Mouse (Mus musculus) MEL (cell line): ENCODE measurements around the gene Mob2. TPM values are rescaled to one million over a fixed set of nuclear protein-coding genes. Genes with fewer than 3 reads are reported as not detected.

Source experiments
- DNase-seq: peaks from one replicate; pipeline ENCODE4 v3.0.0; 2011; ENCODE audit warnings: low read depth, low spot score
- H3K27ac ChIP-seq: 2 replicates; pipeline ENCODE4 v1.5.1; 2012; ENCODE audit warnings: low read depth, mild to moderate bottlenecking, control low read depth, low read length, moderate library complexity; ENCODE audit not compliant: control insufficient read depth
- H3K27me3 ChIP-seq, 2 experiments: fragments of 150-350 bp in 1 of 2; sonication (generic) in 1 of 2; 2 replicates each; pipeline ENCODE4 v1.6.1; 2012; ENCODE audit warnings: low read length in 2 of 2, mild to moderate bottlenecking in 2 of 2, improper control_type of control experiment in 1 of 2, moderate library complexity in 1 of 2; ENCODE audit not compliant: insufficient read depth in 2 of 2, control insufficient read depth in 1 of 2
- H3K36me3 ChIP-seq, 2 experiments: 2 replicates each; pipeline ENCODE4 v1.6.1; 2012 to 2014; ENCODE audit warnings: low read length in 2 of 2, improper control_type of control experiment in 1 of 2, inconsistent platforms in 1 of 2, mild to moderate bottlenecking in 1 of 2; ENCODE audit not compliant: insufficient read depth in 2 of 2, control insufficient read depth in 1 of 2
- H3K4me1 ChIP-seq, 2 experiments: fragments of 150-350 bp in 1 of 2; sonication (generic) in 1 of 2; 2 replicates each; pipeline ENCODE4 v1.6.1; 2012; ENCODE audit warnings: low read length in 2 of 2, improper control_type of control experiment in 1 of 2, mild to moderate bottlenecking in 1 of 2; ENCODE audit not compliant: insufficient read depth in 2 of 2, control insufficient read depth in 1 of 2
- H3K4me3 ChIP-seq, 2 experiments: fragments of 150-350 bp in 1 of 2; sonication (generic) in 1 of 2; 2 replicates each; pipeline ENCODE4 v1.5.1; 2012; ENCODE audit warnings: low read depth in 2 of 2, low read length in 2 of 2, mild to moderate bottlenecking in 2 of 2, moderate library complexity in 2 of 2, control low read depth in 1 of 2, improper control_type of control experiment in 1 of 2; ENCODE audit not compliant: control insufficient read depth in 1 of 2, insufficient read depth in 1 of 2
- H3K79me2 ChIP-seq: 2 replicates; pipeline ENCODE4 v1.6.1; 2012; ENCODE audit warnings: mild to moderate bottlenecking, low read length, moderate library complexity; ENCODE audit not compliant: control insufficient read depth, poor library complexity, insufficient read depth
- H3K9ac ChIP-seq: 2 replicates; pipeline ENCODE4 v1.6.1; 2012; ENCODE audit warnings: low read depth, mild to moderate bottlenecking, control low read depth, low read length, moderate library complexity; ENCODE audit not compliant: control insufficient read depth, poor library complexity, severe bottlenecking
- H3K9me3 ChIP-seq: fragments of 150-350 bp; sonication (generic); replicated peaks from 2 replicates; pipeline ENCODE4 v1.6.1; 2012; ENCODE audit warnings: mild to moderate bottlenecking, low read length, improper control_type of control experiment, moderate library complexity; ENCODE audit not compliant: insufficient read depth
- BHLHE40 ChIP-seq: IDR thresholded peaks from 2 replicates; pipeline ENCODE4 v1.6.1; 2012; ENCODE audit warnings: low read depth, mild to moderate bottlenecking, inconsistent platforms, low read length, improper control_type of control experiment, borderline replicate concordance
- CHD1 ChIP-seq: IDR thresholded peaks from 2 replicates; pipeline ENCODE4 v1.6.1; 2012; ENCODE audit warnings: low read depth, mild to moderate bottlenecking, inconsistent platforms, low read length, improper control_type of control experiment
- CTCF ChIP-seq, 3 experiments: IDR thresholded peaks in 2 of 3; conservative IDR thresholded peaks in 1 of 3; 2 replicates each; pipeline ENCODE4 v1.5.1; 2011 to 2012; ENCODE audit warnings: low read length in 3 of 3, low read depth in 2 of 3, mild to moderate bottlenecking in 2 of 3, improper control_type of control experiment in 1 of 3, inconsistent platforms in 1 of 3, mixed read lengths in 1 of 3, moderate library complexity in 1 of 3; ENCODE audit not compliant: control insufficient read depth in 1 of 3, insufficient read depth in 1 of 3, poor library complexity in 1 of 3, severe bottlenecking in 1 of 3
- E2F4 ChIP-seq: IDR thresholded peaks from 2 replicates; pipeline ENCODE4 v1.6.1; 2011; ENCODE audit warnings: low read depth, low read length, improper control_type of control experiment, borderline replicate concordance
- ETS1 ChIP-seq: IDR thresholded peaks from 2 replicates; pipeline ENCODE4 v1.6.1; 2012; ENCODE audit warnings: low read depth, mild to moderate bottlenecking, inconsistent platforms, low read length, improper control_type of control experiment, moderate library complexity
- GATA1 ChIP-seq: IDR thresholded peaks from 2 replicates; pipeline ENCODE4 v1.6.1; 2011; ENCODE audit warnings: low read depth, low read length, improper control_type of control experiment
- KAT2A ChIP-seq: conservative IDR thresholded peaks from 2 replicates; pipeline ENCODE4 v1.6.1; 2012; ENCODE audit warnings: low read depth, low read length, improper control_type of control experiment, inconsistent platforms
- MAX ChIP-seq: IDR thresholded peaks from 2 replicates; pipeline ENCODE4 v1.6.1; 2011; ENCODE audit warnings: low read length, improper control_type of control experiment
- MAZ ChIP-seq: IDR thresholded peaks from 2 replicates; pipeline ENCODE4 v1.6.1; 2012; ENCODE audit warnings: low read depth, mild to moderate bottlenecking, inconsistent platforms, low read length, improper control_type of control experiment
- MEF2A ChIP-seq: IDR thresholded peaks from 2 replicates; pipeline ENCODE4 v1.6.1; 2014; ENCODE audit warnings: low read depth, mild to moderate bottlenecking, inconsistent platforms, low read length, improper control_type of control experiment; ENCODE audit not compliant: poor library complexity, insufficient replicate concordance, severe bottlenecking; ENCODE audit errors: extremely low read depth
- MXI1 ChIP-seq: IDR thresholded peaks from 2 replicates; pipeline ENCODE4 v1.6.1; 2011; ENCODE audit warnings: mild to moderate bottlenecking, low read depth, low read length, improper control_type of control experiment
- MYB ChIP-seq: IDR thresholded peaks from 2 replicates; pipeline ENCODE4 v1.6.1; 2011; ENCODE audit warnings: mild to moderate bottlenecking, low read depth, low read length, improper control_type of control experiment
- NELFE ChIP-seq: IDR thresholded peaks from 2 replicates; pipeline ENCODE4 v1.6.1; 2011; ENCODE audit warnings: low read depth, low read length, improper control_type of control experiment
- NRF1 ChIP-seq: IDR thresholded peaks from 2 replicates; pipeline ENCODE4 v1.6.1; 2014; ENCODE audit warnings: low read depth, mild to moderate bottlenecking, inconsistent platforms, low read length, improper control_type of control experiment, moderate library complexity; ENCODE audit not compliant: poor library complexity, insufficient read depth, severe bottlenecking
- POLR2AphosphoS2 ChIP-seq: IDR thresholded peaks from 2 replicates; pipeline ENCODE4 v1.6.1; 2011; ENCODE audit warnings: low read length, improper control_type of control experiment
- RCOR1 ChIP-seq: IDR thresholded peaks from 2 replicates; pipeline ENCODE4 v1.6.1; 2012; ENCODE audit warnings: low read depth, mild to moderate bottlenecking, inconsistent platforms, low read length, improper control_type of control experiment
- SIN3A ChIP-seq: IDR thresholded peaks from 2 replicates; pipeline ENCODE4 v1.6.1; 2012; ENCODE audit warnings: low read length, improper control_type of control experiment, inconsistent platforms
- SMC3 ChIP-seq: IDR thresholded peaks from 2 replicates; pipeline ENCODE4 v1.6.1; 2011; ENCODE audit warnings: low read depth, low read length, improper control_type of control experiment
- TAL1 ChIP-seq: IDR thresholded peaks from 2 replicates; pipeline ENCODE4 v1.6.1; 2012; ENCODE audit warnings: mild to moderate bottlenecking, inconsistent platforms, low read length, moderate library complexity, mixed read lengths
- TBP ChIP-seq: IDR thresholded peaks from 2 replicates; pipeline ENCODE4 v1.8.0; 2011; ENCODE audit warnings: low read depth, low read length, improper control_type of control experiment
- TCF12 ChIP-seq: IDR thresholded peaks from 2 replicates; pipeline ENCODE4 v1.6.1; 2014; ENCODE audit warnings: low read depth, mild to moderate bottlenecking, inconsistent platforms, low read length, improper control_type of control experiment, moderate library complexity
- USF1 ChIP-seq: IDR thresholded peaks from 2 replicates; pipeline ENCODE4 v1.6.1; 2014; ENCODE audit warnings: low read depth, mild to moderate bottlenecking, inconsistent platforms, low read length, improper control_type of control experiment, moderate library complexity
- USF2 ChIP-seq, 2 experiments: IDR thresholded peaks; 2 replicates each; pipeline ENCODE4 v1.6.1; 2011 to 2012; ENCODE audit warnings: improper control_type of control experiment in 2 of 2, low read length in 2 of 2, borderline replicate concordance in 1 of 2, inconsistent platforms in 1 of 2, low read depth in 1 of 2, mild to moderate bottlenecking in 1 of 2; ENCODE audit not compliant: insufficient read depth in 1 of 2
- ZKSCAN1 ChIP-seq: IDR thresholded peaks from 2 replicates; pipeline ENCODE4 v1.6.1; 2012; ENCODE audit warnings: low read depth, mild to moderate bottlenecking, inconsistent platforms, low read length, improper control_type of control experiment, moderate library complexity
- polyA plus RNA-seq, 2 experiments: library from polyadenylated mRNA; stranded (reverse) in 1 of 2; unstranded in 1 of 2; fragments of >175 nt in 1 of 2; fragments of >200 nt in 1 of 2; gene quantifications; 2 replicates each; pipeline versions ENCODE4 v1.2.1 to v1.2.4; 2012; ENCODE audit warnings: low replicate concordance in 2 of 2, low read depth in 1 of 2; ENCODE audit not compliant: insufficient read length in 2 of 2, insufficient read depth in 1 of 2, missing spikeins in 1 of 2
- total RNA-seq: library from RNA; depleted of rRNA; stranded (reverse); fragments of 300-350 nt; gene quantifications from 2 replicates; pipeline ENCODE4 v1.2.3, GENCODE M21; 2012

Mob2 gene
- total and polyA plus RNA-seq, 3 experiments = 33.6 to 45.2 TPM; not detected in 1

- H3K4me1 ChIP-seq = no peaks in the 10 kb centered on the region
- no peak overlapping the region for H3K4me3 ChIP-seq
- no peak for DNase-seq
- H3K9ac ChIP-seq = no peak overlapping the region
- H3K27me3 ChIP-seq = no peaks in the 10 kb centered on the region; a peak in 1 of 4 replicates
- H3K27ac ChIP-seq = no peak overlapping the region
- no peaks in the 10 kb centered on the region for H3K9me3 ChIP-seq
- no peaks in the 10 kb centered on the region for H3K36me3 ChIP-seq
- no peak for TF ChIP-seq SMC3
- TF ChIP-seq TBP = no peak
- TF ChIP-seq SIN3A = no peak
- TF ChIP-seq ZKSCAN1 = no peak
- TF ChIP-seq GATA1 = no peak
- TF ChIP-seq TAL1 = no peak
- no peak for TF ChIP-seq NELFE
- no peak for TF ChIP-seq USF2 (IDR thresholded peaks at IDR 0.05; ENCODE audit: borderline replicate concordance in 1 of 2, insufficient read depth in 1 of 2, low read depth in 1 of 2, low read length in 2 of 2)
- no peak for TF ChIP-seq RCOR1
- TF ChIP-seq TCF12 = no peak
- no peak for TF ChIP-seq CTCF (IDR thresholded peaks at IDR 0.05 in 2 of 3, conservative IDR thresholded peaks at IDR 0.05 in 1 of 3; ENCODE audit: control insufficient read depth in 1 of 3, insufficient read depth in 1 of 3, low read depth in 2 of 3, low read length in 3 of 3, poor library complexity in 1 of 3, severe bottlenecking in 1 of 3)
- TF ChIP-seq MAZ = no peak
- TF ChIP-seq POLR2AphosphoS2 = no peak
- TF ChIP-seq ETS1 = no peak
- no peak for TF ChIP-seq CHD1
- no peak for TF ChIP-seq NRF1
- TF ChIP-seq E2F4 = no peak
- no peak for TF ChIP-seq BHLHE40
- TF ChIP-seq MEF2A = no peak
- TF ChIP-seq, all 39 proteins: peak for 0
- H3K79me2 ChIP-seq = no peaks in the 10 kb centered on the region
Measured at GRCm38 (mm10) chr7:141994121-141994520, 66.7 kb downstream of the Mob2 start.

DNA sequence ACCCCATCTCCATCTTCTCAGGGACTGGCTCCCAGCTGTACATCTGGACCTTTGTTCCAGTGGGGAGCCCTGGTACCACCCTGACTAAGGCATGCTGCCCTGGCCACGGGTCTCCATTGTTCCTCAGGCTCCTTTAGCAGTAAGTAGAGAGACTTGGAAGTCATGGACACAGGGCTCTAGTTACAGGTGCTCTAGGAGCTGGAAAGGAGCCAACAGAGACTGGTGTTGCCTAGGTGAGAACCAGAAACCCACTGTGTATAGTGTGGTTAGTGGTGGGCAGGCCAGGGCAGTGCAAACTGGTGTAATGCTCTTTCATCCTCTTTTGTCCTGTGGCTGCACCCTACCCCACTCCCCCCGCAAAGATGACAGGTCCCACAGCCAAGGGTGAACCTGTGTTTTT is 69.7 kb downstream of the Mob2 start:
- Histone ChIP-seq H3K9me3 (no peaks in the 10 kb centered on the region), H3K36me3 (no peaks in the 10 kb centered on the region), H3K27ac (no peak overlapping the region), H3K9ac (no peak overlapping the region), H3K27me3 (no peaks in the 10 kb centered on the region; a peak in 1 of 4 replicates), H3K79me2 (no peaks in the 10 kb centered on the region), H3K4me3 (no peak overlapping the region), H3K4me1 (no peaks in the 10 kb centered on the region)
- no peak for TF ChIP-seq MXI1
- TF ChIP-seq USF1 = no peak
- TF ChIP-seq KAT2A = no peak
- no peak for TF ChIP-seq ZKSCAN1
- TF ChIP-seq POLR2AphosphoS2 = no peak
- TF ChIP-seq MAX = no peak
- TF ChIP-seq MYB = no peak
- DNase-seq = no peak
